Mouse (Mus musculus): ENCODE data around the gene 1500009L16Rik.

DNA sequence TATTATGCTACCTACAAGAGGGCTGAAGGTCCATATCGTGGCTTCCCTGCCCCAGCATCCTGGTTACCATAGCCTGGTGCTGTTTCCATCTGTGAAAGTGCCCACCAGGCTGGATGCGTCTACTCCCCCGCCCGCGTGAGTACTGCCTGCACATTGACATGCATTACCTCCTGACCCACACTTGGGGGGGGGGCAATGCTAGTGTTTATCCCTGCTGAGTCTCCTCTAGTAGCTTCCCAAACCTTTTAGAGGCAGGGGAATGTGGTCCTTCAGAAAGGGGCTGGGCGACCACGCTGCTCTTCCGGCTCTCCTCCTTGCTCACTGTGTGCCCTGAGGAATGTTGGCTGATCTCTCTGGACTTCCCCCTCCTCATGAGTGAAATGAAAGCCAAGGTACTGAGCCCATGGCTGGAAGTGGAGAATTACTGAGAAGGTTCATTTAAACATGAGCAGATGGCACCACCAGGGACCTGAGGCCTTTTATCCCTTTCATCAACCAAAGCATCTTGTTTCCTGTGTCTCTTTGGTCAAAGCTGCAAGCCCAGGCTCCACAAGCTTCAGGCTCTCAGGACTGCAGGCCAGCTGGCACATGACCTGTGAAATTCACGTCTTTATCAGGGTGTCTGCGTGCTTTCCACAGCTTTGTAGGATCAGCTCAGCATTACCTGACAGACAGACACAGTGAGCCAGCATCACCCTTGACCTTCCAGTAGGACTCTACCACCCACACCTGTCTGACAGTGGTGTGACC, 59.9 kb downstream of the 1500009L16Rik start:
- TF ChIP-seq SRF (IDR thresholded peaks at IDR 0.05; ENCODE audit: control insufficient read depth, insufficient read length, low read depth) (no peak), POLR2AphosphoS2 (IDR thresholded peaks at IDR 0.05; ENCODE audit: insufficient read length, low read depth) (no peak), USF1 (IDR thresholded peaks at IDR 0.05; ENCODE audit: low read depth) (no peak), POLR2A (IDR thresholded peaks at IDR 0.05; ENCODE audit: insufficient read length, low read depth) (no peak), TCF3 (IDR thresholded peaks at IDR 0.05; ENCODE audit: insufficient read length, low read depth) (no peak)
